Mouse (Mus musculus): ENCODE measurements around the gene Pitpnm2. TPM values are rescaled to one million over a fixed set of nuclear protein-coding genes. Genes with fewer than 3 reads are reported as not detected.

Gene Pitpnm2
- polyA plus RNA-seq, 1 experiment: 55.3 TPM

GRCm38 (mm10) chr5:124077856-124078460 is 171.6 kb downstream of the Pitpnm2 start:
- TF ChIP-seq GATA1 (IDR thresholded peaks at IDR 0.05; ENCODE audit: low read length): no peak

DNA sequence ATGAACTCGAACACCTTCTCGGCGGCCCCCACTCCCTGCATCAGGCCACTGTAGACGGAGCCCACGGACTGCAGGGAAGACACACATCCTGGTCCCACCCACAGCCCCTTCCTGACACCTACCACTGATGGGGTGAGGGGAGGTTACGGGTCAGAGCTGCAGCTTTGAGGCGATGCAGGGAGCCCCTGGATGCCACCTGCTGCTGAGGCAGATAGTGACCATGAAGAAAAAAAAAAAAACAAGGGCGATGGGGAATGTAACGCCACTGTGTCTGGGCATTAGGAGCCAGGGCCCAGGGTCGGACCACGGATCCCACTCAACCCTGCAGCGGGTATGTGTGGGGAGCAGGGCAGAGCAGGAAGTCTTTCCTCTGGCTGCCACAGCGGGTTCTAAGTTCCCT is 172.3 kb downstream of the Pitpnm2 start:
- no peak for TF ChIP-seq GATA1 (IDR thresholded peaks at IDR 0.05; ENCODE audit: low read length)

DNA sequence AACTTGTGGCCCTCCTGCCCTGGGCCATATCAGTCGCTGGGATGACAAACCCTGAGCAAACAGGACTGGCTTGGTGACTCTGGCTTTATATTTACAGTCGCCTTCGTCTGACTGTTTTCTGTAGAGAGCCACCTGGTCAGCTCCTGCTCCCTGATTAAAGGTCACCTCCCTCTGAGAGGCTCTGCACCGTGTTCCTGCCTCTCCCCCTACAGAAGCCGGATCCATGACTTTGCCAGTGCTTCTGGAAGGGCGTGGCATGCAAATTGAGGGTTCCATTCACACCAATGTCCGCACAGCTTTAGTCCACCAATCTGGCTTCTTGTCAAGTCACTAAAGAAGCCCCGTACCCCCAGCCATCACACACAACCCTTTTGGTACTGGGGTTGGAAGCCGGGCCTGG is 173.0 kb downstream of the Pitpnm2 start:
- no peak for TF ChIP-seq GATA1 (IDR thresholded peaks at IDR 0.05; ENCODE audit: low read length)

DNA sequence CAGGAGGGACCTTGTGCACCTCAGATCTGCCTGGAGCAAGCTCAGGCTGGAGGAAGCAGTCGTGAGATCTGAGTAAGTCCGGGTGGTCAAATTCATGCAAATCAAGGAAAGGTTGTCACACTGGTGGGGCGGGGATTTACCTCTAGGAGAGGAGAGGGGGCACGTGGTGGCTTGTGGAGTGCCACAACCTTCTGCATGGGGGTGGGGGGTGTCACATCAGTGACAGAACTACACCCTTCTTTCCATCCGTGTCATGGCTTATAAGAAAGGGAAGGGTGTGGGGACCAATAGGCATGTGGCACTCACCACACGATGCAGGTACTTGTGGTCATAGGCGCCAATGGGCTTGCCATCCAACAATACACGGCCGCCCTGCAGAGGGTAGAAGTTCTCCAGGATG is 173.8 kb downstream of the Pitpnm2 start:
- TF ChIP-seq GATA1 (IDR thresholded peaks at IDR 0.05; ENCODE audit: low read length): no peak

GRCm38 (mm10) chr5:124074845-124075307 is 174.7 kb downstream of the Pitpnm2 start:
- no peak for TF ChIP-seq GATA1 (IDR thresholded peaks at IDR 0.05; ENCODE audit: low read length)

DNA sequence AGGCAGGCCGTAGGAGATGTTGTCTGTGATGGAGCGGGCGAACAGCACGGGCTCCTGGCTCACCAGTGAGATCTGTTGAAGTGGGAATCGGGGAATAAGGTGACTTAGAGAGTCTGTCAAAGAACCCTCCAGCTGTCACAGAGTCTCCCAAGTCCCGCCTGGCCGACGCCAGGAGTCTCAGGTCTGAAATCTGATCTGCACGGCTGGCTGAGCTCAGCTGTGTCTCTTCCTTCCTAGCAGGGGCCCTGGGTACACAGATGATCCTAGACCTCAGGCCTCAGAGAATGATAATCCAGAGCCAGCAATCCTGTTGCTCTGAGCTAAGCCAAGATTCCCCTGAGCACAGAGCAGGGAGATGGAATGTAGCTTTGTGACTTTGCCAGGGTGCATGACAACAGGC is 175.9 kb downstream of the Pitpnm2 start:
- TF ChIP-seq GATA1 (IDR thresholded peaks at IDR 0.05; ENCODE audit: low read length): no peak

GRCm38 (mm10) chr5:124069657-124070056 is 179.9 kb downstream of the Pitpnm2 start:
- TF ChIP-seq GATA1 (IDR thresholded peaks at IDR 0.05; ENCODE audit: low read length): no peak

Other genes starting within 250 kb of the Pitpnm2 start
- gene Vps37b, start 217.5 kb downstream of the Pitpnm2 start, polyA plus RNA-seq (2012): 137 and 177 TPM in 2 replicates
- gene Abcb9, start 154.0 kb downstream of the Pitpnm2 start, polyA plus RNA-seq (2012): 1.0 and 1.4 TPM in 2 replicates
- gene Ogfod2, start 137.5 kb downstream of the Pitpnm2 start, polyA plus RNA-seq (2012): 58.9 and 82.0 TPM in 2 replicates
- 135 and 142 TPM in 2 replicates for gene Arl6ip4, start 133.7 kb downstream of the Pitpnm2 start, polyA plus RNA-seq (2012)
- 2.8 and 3.0 TPM in 2 replicates for gene Mphosph9, start 78.2 kb upstream of the Pitpnm2 start, polyA plus RNA-seq (2012)
- gene 2810006K23Rik, start 78.3 kb upstream of the Pitpnm2 start, polyA plus RNA-seq (2012): 5.3 and 6.9 TPM in 2 replicates
- 208 and 230 TPM in 2 replicates for gene Cdk2ap1, start 113.3 kb upstream of the Pitpnm2 start, polyA plus RNA-seq (2012)
- gene Sbno1, start 176.2 kb upstream of the Pitpnm2 start, polyA plus RNA-seq (2012): 20.2 and 29.8 TPM in 2 replicates
- 334 and 369 TPM in 2 replicates for gene Kmt5a, start 190.2 kb upstream of the Pitpnm2 start, polyA plus RNA-seq (2012)
- 25.3 and 30.6 TPM in 2 replicates for gene Rilpl2, start 228.6 kb upstream of the Pitpnm2 start, polyA plus RNA-seq (2012)
- 30.2 and 35.0 TPM in 2 replicates for gene Snrnp35, start 233.4 kb upstream of the Pitpnm2 start, polyA plus RNA-seq (2012)

All from G1E-ER4 (cell line).